Mouse (Mus musculus) ES-CJ7 (cell line): ENCODE measurements at regions not wholly inside any gene's neighbourhood (a gene's known extent, or its start where the extent isn't known, plus 50 kb on each side); places are given as distances from the start of the nearest gene placed in this dataset.

Experiments
- DNase-seq: peaks from one replicate; pipeline ENCODE4 v3.0.0; 2011; ENCODE audit warnings: low read depth, low spot score

DNA sequence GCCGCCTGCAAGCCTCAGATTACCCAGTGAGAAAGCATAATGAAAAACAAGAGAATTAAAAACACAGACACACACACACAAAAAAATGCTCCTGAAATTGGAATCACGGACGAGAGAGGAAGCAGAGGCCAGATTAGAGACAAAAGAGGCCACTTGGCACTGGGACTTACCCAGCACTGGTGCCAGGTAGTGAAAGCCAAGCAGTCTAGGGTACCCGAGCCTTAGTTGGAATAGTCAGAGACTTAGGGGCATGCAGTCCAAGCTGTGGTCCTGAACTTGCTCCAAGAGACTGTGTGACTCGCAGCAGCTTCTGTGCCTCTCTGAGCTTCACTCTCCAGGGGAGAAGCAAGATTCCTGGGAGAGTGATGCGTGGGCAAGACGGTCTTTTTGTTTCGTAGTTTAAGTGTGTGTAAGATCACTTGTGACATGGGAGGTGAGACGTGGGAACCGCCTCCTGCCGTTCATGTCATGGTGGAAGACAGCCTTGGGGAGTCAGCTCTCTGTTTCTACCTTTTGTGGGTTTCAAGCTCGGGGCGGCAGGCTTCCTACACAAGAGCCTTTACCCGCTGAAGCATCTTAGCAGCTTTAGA is 420.8 kb downstream of the Ptpru start:
- no peak for DNase-seq

DNA sequence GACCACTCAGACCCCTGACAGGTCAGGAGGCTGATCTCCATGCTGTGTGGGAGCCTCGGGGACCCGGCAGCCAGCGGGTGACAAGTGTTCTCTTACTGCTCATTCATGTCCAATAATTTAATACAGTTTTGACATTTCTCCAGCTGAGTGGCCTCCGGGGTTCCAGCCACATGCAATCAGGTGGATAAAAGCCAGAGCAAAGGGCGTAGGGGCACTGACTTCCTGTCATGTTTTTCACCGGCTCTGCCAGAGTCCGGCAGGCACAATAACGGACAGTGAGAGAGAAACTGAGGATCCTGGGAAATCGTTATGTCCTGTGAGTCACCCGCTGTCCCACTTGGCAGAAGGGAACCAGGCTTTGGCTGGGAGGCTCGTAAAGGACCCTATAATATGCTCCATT is 412.8 kb downstream of the Ptpru start:
- DNase-seq, result no peak

DNA sequence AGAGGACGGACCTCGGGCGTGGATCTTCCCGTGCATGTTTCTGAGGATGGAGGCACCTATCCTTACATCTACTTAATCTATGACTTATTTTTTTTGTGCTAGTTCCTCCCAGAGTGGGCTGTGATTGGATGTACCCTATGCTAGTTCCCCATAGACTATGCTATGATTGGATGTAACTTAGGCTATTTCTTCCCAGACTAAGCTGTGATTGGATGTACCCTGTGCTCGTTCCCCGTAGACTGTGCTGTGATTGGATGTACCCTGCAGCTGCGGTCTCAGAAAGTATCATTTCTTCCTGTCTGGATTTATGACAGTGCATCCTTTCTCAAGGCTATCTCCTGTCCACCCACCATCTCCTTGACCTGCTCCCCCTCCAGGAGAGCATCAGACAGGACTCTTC is 410.2 kb downstream of the Ptpru start:
- DNase-seq, result no peak

DNA sequence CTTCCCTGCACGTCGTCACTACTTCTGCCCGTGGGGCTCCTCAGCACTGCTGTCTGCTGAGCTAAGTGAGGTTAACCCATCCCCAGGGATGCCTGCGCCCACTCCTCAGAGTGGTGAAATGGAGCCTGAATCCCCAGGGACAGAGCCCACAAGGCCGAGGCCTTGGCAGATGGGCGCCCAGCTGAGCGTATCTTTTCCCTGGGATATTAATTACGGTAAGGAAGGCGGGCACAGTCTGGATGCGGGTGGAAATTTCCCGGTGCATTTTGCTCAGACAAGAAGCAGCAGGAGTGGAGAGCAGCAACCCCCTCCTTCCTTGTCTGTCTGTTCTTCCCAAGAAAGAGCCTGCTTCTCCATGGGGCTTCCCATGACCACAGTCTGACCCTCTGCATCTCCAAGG is 408.7 kb downstream of the Ptpru start:
- no peak for DNase-seq

DNA sequence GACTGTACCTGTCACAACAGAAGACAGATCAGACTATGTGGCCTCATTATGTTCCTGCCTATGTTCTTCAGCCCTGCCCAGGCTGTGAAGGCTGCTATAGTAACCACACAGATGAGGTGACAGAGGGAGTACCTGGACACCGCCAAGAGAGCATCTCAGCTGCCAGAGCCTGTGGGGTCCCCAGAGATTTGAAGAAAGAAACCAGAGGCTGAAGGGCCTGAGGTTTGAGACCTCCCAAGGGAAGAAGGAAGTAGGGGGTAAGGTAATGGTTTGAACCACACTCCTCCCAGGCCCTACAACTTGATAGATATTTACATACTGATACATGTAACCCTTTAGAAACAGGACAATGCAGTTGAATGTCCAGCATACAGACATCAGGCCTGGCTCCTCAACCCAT is 407.7 kb downstream of the Ptpru start:
- DNase-seq, result no peak

DNA sequence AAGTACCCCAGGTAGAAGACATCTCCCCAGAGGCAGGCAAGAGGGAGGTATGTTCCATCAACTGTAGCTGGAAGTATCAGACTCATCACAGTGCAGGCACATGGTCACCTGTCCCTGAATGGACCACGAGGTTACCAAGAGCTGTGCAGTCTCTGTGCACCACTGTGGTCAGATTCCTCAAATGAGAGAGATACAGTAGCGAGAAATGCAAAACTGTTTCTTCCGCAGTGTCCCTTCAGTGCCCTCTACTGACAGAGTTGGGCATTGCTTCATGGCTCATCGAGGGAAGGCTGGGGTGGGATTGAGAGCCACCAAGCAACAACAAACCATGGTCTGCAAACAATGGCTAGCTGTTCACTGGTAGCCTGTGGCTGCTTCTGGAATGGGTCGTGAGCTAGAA is 406.9 kb downstream of the Ptpru start:
- peak; percentile 51 for DNase-seq

DNA sequence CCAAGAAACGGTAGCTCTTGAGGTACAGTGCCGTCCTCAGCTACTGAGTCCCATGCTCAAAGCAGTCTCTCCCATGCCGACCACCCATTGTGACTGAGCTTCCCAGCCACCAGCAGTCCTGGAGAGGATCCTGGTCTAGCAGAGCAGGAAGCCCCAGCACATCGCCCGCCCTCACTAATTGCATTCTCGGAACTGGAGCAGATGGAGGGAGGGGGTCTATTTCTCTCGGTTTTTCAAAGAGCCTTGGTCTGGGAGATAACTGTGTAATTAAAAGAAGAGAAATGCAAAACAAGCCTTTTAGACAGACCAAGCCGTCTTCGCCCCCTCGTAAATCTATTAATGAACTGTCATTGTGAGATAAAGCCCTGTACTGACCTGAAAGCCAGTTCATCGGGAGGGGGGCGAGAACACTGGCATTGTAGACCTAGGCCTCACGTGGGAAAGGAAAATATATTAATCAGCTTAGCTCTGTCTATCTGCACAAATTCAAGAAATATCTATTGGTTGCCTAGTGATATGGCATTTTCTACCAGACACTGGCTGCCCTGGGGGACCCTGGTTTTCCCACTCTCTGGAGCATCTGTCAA is 405.4 kb downstream of the Ptpru start:
- DNase-seq, result no peak

DNA sequence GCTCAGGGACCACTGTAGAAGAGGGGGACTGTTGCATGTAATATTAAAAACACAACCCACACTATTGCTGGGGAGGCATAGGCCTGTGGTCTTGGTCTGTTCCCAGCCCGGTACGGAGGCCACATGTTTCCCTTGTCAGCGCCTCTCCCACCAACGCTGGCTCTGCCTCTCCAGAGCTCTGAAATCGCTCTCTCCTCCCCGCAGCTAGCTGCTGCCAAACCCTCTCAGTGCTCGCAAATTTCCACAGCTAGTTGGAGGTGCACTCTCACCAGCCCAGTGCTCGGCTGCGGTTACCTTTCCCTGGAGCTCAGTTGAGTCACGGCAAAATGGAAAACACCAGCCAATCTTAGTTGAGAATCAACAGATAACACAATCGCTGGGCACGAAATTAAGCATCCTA is 402.9 kb downstream of the Ptpru start:
- DNase-seq, result no peak

DNA sequence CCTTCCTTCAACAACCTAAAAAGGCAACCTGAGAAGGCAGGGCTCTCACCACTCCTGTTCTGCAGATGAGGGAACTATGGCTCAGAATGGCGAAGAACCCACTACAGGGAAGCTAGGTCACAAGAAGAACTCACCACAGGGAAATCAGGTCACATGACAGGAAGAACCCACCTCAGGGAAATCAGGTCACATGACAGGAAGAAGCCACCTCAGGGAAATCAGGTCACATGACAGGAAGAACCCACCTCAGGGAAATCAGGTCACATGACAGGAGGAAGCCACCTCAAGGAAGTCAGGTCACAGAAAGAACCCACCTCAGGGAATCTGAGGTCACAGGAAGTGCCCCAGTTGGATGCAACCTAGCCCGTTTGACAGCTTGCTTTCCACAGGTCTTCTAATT is 399.7 kb downstream of the Ptpru start:
- peak; percentile 18 for DNase-seq

DNA sequence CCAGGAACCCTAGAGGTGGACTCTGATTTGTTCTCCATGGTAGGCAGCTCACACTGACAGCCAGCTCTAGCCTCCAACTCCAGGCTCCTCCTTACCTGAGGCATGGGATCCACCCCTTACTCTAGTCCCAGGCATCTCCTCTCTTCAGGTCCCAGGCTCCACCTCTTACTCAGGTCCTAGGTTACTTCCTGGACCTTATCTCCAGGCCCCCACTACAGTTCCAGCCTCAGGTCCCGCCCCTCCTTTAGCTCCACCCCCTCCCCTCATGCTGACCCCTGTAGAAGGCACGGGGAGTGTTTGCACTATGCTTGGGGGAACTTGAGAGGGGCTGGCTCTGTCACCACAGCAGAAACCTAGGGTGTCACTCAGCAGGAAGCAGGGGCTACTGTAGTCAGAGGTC is 399.2 kb downstream of the Ptpru start:
- no peak for DNase-seq

DNA sequence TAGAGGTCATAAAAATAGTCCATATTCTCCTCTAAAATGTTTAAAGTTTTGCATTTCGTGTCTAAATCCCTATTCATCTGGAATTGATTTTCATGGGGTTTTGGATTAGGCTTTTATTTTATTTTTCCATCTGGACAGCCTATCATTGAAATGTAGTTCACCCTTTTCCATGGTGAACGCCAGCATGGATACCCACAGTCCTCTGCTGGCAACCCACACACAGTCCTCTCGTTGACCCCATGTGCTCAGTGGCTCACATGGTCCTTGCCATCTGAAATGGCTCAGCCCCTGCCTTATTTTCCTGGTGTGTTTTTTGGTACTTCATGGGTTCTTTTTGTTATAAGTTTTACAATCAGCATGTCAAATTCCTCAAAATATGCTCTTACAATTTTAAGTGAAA is 397.2 kb downstream of the Ptpru start:
- no peak for DNase-seq

DNA sequence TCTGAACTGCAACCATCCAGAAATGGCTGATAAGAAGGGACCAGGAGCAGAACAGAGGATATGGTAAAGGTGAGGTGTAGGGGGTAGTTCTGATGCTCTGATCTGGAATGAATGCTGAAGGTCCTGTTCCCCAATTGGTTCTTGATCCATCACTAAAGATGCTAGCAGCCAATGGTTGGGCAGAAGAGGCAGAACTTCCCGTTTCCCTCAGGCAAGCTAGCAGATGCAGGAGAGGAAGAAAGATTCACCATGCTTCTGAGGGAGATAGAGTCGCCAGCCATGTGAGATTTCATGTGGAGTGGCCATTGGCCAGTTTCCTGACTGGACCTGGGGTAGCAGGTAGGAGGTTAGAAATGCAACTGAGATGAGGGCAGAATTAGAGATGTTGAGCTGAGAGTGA is 394.6 kb downstream of the Ptpru start:
- no peak for DNase-seq

DNA sequence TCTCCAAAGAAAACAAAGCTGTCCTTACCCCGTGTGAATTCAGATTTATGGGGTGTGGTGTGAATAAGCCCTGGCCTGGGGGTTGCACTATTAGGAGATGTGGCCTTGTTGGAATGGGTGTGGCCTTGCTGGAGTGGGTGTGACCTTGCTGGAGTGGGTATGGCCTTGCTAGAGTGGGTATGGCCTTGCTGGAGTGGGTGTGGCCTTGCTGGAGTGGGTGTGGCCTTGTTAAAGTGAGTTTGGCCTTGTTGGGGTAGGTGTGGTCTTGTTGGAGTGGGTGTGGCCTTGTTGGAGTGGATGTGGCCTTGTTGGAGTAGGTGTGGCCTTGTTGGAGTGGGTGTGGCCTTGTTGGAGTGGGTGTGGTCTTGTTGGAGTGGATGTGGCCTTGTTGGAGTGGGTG is 387.8 kb downstream of the Ptpru start:
- DNase-seq, result peak; percentile 71

DNA sequence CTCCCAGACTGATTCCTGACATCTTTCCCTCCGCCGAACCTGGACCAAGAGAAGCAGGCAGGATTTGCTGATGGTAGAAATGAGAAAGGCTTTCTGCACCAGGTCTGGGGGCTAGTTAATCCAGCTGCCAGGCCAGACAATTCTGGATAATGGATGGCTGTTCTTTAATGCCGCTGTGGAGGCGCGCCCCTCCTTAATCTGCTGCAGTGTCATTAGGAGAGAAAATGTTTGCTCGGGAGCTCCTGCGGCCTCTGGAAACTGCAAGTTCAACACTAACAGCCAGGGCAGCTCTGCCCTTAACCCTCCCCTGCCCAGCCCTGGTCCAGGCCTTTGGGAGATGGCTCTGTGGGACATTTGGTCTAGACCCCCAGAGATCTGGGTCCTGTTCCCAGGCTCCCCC is 380.5 kb downstream of the Ptpru start:
- DNase-seq, result no peak

DNA sequence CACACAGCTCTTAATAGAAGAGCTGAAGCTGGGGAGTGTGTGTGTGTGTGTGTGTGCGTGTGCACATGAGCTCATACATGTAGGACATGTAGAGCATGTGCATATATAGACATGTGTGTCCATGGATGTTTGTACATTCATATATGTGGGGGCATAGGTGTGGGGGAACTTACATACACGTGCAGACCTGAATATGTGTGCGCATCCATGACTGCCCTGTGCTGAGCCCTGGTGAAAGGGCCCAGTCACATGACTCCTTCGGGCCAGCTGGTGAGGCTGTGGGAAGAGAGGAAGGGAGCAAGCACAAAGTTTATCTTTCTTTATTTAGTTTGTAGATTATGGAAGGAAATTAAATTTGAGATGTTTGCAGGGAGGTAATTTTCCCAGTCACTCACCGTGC is 378.3 kb downstream of the Ptpru start:
- no peak for DNase-seq

DNA sequence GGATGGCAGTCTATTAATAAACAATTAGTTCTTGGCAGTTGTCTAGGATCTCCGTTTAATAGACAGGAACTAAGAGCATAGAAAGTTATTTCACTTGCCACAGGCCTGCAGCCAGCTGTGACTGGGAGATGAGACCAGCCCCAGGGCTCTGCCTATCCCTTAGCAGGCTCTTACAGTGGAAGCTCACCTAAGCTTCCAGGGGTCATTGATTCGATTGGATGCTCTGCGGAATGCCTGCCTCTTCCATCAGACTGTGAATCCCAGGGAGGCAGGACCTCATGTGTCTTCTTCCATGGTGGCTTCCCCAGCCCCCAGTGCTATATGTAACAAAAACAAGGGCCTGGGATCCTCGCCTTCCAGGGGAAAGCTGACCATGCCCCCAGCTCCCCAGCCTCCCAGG is 376.8 kb downstream of the Ptpru start:
- no peak for DNase-seq

DNA sequence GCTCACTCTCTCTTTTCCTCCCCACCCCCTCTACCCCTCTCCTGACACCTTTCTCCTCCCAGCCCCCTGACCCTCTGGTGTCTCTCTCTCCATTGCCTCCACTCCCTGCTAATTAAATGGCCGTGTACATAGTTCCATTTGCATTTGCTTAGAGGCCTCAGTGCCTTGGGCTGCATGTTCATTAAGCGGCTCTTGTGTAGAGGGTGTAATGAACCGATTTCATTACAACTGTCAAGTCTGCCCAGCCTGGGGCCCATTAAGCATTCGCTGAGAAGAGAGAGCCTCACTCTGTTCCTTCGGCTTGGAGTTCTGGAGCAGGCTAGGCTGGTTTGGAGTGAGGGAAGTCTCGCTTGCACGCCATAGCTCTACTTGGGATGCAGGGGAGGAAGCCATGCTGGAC is 376.4 kb downstream of the Ptpru start:
- DNase-seq, result no peak

DNA sequence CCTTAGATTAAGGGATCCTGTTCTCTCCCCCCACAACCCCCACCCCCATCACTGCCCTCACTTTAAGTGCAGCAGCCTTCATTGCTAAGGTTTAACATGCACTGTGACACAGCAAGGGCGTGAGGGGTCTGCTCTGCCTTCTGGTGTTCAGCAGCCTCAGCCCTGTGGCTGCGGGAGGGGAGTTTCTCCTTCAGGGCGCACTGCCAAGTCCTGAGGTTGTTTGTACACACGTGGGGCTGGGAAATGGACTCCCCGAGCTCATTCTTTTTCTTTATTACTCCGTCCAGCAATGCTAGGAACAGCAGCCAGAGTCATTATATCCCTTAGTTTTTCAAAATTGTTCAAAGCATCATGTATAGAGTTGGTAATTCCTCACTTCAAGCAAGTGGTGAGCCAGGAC is 363.1 kb downstream of the Ptpru start:
- DNase-seq, result no peak

DNA sequence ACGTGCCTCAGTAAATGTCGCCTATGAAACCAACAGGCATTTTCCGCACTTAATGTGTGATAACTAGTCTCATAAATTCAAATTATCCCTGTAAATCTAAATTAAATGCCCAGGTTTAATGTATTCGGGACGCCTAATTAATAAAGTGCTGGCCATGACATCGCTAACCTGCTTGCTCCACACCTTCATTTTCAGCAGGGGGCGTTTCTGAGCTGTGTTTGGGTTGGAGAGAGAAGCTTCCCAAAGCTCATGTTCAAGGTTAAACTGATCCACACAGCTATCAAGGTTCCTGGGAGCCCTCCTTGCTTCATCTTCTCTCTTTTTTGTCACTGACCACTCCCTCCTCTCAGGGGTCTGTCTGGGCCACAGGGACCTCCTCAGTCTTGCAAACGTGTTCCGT is 359.2 kb downstream of the Ptpru start:
- DNase-seq, result peak; percentile 46

DNA sequence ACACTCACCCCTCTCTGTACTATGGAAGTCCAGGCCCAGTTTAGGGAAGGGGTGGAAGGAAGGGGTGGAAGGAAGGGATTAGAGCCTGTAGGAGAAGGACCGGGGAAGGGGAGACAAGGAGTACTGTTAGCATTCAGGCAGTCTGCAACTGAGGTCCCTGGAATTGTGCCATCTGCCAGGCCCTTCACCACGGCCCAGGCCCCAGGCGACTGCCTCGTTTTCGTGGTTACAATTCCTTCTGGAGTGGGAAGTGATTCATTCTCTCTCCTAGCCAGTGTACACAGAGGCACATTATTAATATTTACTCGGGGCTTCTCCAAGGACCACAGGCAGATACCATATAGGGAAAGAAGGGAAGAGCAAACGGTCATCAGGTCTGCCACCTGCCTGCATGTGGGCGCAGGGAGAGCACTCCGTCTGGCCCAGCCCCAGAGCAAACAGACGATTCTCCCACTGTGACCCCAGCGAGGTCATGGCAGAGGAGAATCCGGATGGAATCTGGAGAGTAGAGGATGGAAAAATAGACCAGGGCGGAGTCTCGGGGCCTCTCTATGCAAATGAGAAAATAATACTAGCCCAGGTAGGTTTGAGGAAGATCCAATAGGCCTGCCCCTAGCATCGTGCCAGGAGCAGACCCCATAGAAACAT is 354.0 kb downstream of the Ptpru start:
- DNase-seq, result no peak

DNA sequence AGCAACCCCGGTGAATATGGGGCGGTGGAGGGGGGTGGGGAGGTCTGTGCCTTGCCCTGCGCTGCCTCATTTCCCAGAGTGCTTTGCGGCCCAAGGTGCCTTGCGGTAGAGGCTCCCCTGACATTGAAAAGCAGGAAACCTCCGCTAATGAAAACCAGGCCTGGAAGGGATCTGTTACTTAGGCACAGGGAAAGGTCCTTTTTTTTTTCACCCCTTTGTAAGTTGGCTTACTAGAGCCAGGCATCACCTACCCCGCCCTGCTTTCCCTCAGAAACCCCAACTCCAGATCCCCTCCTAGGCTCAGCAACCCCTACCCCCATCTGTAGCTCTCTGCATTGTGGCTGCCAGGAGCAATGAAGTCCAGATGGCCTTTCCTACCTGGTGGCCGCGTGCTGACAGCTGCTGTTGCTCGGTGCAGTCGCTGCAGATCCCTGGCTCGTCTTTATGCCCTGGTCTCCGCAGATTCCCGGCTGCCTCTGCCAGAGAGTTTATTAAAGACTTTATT is 353.4 kb downstream of the Ptpru start:
- peak; percentile 49 for DNase-seq

DNA sequence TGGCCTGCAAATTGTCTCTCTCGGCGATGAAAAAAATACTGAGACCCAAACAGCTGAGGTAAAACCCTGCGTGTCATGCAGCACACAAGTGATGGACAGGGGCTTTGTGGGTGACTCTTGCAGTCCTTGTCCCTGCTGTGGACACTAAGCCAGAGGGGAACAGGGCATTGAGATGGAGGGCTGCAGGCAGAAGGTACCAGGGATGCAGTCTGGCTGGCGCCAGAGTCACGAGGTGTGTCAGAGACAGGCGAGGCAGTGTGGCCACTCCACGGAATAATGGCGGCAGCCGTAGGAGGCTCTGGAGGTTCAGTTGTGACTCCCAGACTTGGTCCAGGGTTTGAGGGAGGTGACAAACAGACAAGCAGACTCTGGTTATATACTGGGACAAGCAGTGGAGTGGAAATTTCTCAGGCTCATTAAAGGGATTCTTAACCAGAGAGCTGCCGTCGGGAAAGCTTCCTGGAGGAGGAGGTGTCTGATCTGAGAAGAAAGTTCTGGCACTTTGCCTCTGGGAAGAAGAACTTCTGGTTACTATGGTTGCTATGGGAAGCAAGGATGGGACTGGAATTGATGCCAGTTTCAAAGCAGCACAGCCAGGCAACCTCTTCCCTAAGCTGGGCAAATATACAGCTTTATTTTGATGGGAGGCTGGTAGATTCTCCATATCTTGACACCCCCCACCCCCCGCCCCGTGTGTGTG is 352.8 kb downstream of the Ptpru start:
- no peak for DNase-seq

DNA sequence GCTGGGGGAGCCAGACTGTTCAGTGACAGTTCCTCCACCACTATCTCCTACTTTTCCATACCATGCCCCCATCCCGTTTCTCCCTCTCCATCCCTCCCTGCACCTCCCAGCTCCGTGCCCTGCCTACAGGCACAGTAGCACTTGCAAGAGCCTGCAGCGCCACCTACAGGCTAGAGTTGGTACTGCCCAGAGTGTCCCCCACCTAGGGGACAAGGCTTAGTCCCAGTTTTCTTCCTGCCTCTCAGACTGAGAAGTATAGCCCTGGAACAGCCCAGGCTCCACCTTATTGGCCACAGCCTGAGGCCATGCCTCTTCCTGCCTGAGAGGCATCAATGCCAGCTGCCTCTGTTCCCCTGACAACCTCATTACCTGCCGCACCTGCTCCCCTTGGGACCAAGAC is 351.3 kb downstream of the Ptpru start:
- DNase-seq, result peak; percentile 76
